Mouse (Mus musculus) spleen, adult 2 months (tissue): Measurements from ENCODE around the gene Ppfibp1.

Experiments used
- CTCF ChIP-seq: fragments of 200-500 bp; IDR thresholded peaks from 2 replicates; pipeline ENCODE4 v1.5.1; 2011; ENCODE audit warnings: mild to moderate bottlenecking, inconsistent platforms; ENCODE audit not compliant: insufficient read depth, insufficient read length, insufficient replicate concordance; ENCODE audit errors: extremely low read depth
- POLR2A ChIP-seq: fragments of 200-500 bp; IDR thresholded peaks from 2 replicates; pipeline ENCODE4 v1.6.1; 2011; ENCODE audit warnings: low read depth, low read length, inconsistent platforms

GRCm38 (mm10) chr6:146944009-146944408, 55.7 kb downstream of the Ppfibp1 start:
- TF ChIP-seq POLR2A, result no peak
- TF ChIP-seq CTCF, result no peak
